Mouse (Mus musculus) embryonic facial prominence, embryonic 14.5 days (tissue): ENCODE measurements at regions not wholly inside any gene's neighbourhood (a gene's known extent, or its start where the extent isn't known, plus 50 kb on each side); places are given as distances from the start of the nearest gene placed in this dataset.
A peak's percentile ranks its signal among the peaks of the same experiment; 100 is the strongest.

Source experiments
- ATAC-seq: fragments of 200-750 bp; cut with Nextera tagmentation; 2 replicates; pipeline ENCODE4 v1.8.0; 2017; ENCODE audit warnings: low read depth, moderate number of reproducible peaks, moderate TSS enrichment
- DNase-seq: peaks from one replicate; pipeline ENCODE4 v3.0.0-alpha.2; 2015; ENCODE audit warnings: low spot score
- H3K27ac ChIP-seq: fragments of 300-500 bp; sonication (generic); replicated peaks from 2 replicates; pipeline ENCODE4 v1.5.1; 2014; ENCODE audit warnings: low read depth, mild to moderate bottlenecking, low read length, moderate library complexity
- H3K27me3 ChIP-seq: fragments of 300-500 bp; sonication (generic); replicated peaks from 2 replicates; pipeline ENCODE4 v1.6.1; 2014; ENCODE audit warnings: low read length; ENCODE audit not compliant: control insufficient read depth, insufficient read depth
- H3K36me3 ChIP-seq: fragments of 300-500 bp; sonication (generic); 2 replicates; pipeline ENCODE4 v1.6.1; 2014; ENCODE audit warnings: low read length, mixed read lengths; ENCODE audit not compliant: control insufficient read depth, insufficient read depth
- H3K4me1 ChIP-seq: fragments of 300-500 bp; sonication (generic); 2 replicates; pipeline ENCODE4 v1.6.1; 2014; ENCODE audit warnings: antibody characterized with exemption, low read length; ENCODE audit not compliant: control insufficient read depth, insufficient read depth
- H3K4me2 ChIP-seq: fragments of 300-500 bp; sonication (generic); 2 replicates; pipeline ENCODE4 v1.6.1; 2014; ENCODE audit warnings: low read depth, mild to moderate bottlenecking, low read length, moderate library complexity, mixed read lengths
- H3K4me3 ChIP-seq: fragments of 300-500 bp; sonication (generic); 2 replicates; pipeline ENCODE4 v1.5.1; 2014; ENCODE audit warnings: low read depth, mild to moderate bottlenecking, low read length
- H3K9ac ChIP-seq: fragments of 300-500 bp; sonication (generic); 2 replicates; pipeline ENCODE4 v1.6.1; 2014; ENCODE audit warnings: low read depth, mild to moderate bottlenecking, low read length, moderate library complexity, mixed read lengths
- H3K9me3 ChIP-seq: fragments of 300-500 bp; sonication (generic); 2 replicates; pipeline ENCODE4 v1.6.1; 2016; ENCODE audit warnings: low read length; ENCODE audit not compliant: control insufficient read depth
- WGBS: fragments of 180-500 bp; shearing (Covaris S2); extraction: QIAGEN DNeasy Blood & Tissue Kit; methylation state at CpG from one replicate; pipeline ENCODE4 v1.1.7; 2014; 5-methylcytosine and 5-hydroxymethylcytosine counted together

- H3K4me1 ChIP-seq = 0 out of 2 replicates have a peak, but pooled peaks cover 5% of the 10 kb centered on the region
- H3K36me3 ChIP-seq = no peaks in the 10 kb centered on the region
- ATAC-seq (peak; percentile 30; the same call in 1 of the 2 replicates), DNase-seq (peak; percentile 46)
- no peak overlapping the region for H3K9ac ChIP-seq
- no peak overlapping the region for H3K27ac ChIP-seq
- no peak overlapping the region for H3K4me2 ChIP-seq
- no peak overlapping the region for H3K4me3 ChIP-seq
- no peaks in the 10 kb centered on the region for H3K9me3 ChIP-seq
- no peaks in the 10 kb centered on the region for H3K27me3 ChIP-seq
- WGBS = 26% methylated on average over 5 of the region's 5 CpGs
Measured at GRCm38 (mm10) chr11:24426995-24427883, 349.4 kb downstream of the Bcl11a start.

- H3K4me1 ChIP-seq = no peaks in the 10 kb centered on the region
- no peaks in the 10 kb centered on the region for H3K27me3 ChIP-seq
- no peak overlapping the region for H3K4me2 ChIP-seq
- no peaks in the 10 kb centered on the region for H3K9me3 ChIP-seq
- ATAC-seq (no peak), DNase-seq (no peak)
- WGBS = 86% methylated on average over 1 of the region's 1 CpGs
- no peak overlapping the region for H3K4me3 ChIP-seq
- H3K9ac ChIP-seq = no peak overlapping the region
- H3K27ac ChIP-seq = no peak overlapping the region
- no peaks in the 10 kb centered on the region for H3K36me3 ChIP-seq
Measured at GRCm38 (mm10) chr11:24448608-24449007, 370.8 kb downstream of the Bcl11a start.

DNA sequence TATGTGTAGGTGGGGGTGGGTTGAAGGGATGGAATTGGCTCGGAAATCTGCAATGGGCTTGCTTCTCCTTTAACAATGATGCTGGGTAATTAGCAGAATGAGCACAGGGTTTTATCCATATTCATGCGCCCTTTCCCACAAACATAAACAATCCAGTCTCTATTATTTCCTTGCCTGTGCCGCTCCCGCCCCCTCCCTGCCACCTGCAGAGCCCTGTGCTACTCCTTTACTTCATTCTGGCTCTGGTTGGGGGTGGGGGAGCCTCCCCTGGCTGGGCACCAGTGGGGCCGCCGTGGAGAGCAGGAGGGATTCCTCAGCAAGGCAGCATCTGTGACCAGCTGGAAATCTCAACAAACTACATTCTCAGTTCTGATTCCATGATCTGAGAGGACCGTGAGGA lies 374.4 kb downstream of the Bcl11a start:
- no peaks in the 10 kb centered on the region for H3K36me3 ChIP-seq
- no peaks in the 10 kb centered on the region for H3K4me1 ChIP-seq
- H3K4me3 ChIP-seq = no peak overlapping the region
- ATAC-seq = no peak
- no peak overlapping the region for H3K27ac ChIP-seq
- H3K27me3 ChIP-seq = no peaks in the 10 kb centered on the region
- no peak overlapping the region for H3K9ac ChIP-seq
- no peak for DNase-seq
- no peaks in the 10 kb centered on the region for H3K9me3 ChIP-seq
- 34% methylated on average over 7 of the region's 7 CpGs for WGBS
- H3K4me2 ChIP-seq = no peak overlapping the region

DNA sequence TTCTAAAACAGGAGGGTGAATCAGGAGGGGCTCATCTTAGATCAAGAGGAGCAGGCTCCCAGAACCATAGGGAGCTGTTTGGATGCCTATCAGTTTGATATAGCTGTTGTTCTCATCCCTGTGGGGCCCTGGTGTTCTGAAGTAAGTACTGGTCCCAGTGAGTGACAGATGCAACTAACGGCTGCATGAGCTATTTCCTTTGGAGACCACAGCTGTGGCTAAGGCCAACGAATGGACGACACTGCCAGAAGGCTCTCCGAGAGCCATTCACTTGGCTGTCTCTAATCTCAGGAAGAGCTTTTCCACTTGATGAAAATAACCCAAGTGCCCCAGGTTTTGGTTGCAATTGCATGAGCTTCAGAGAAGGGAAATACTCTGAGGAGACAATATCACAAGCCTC lies 386.8 kb downstream of the Bcl11a start:
- ATAC-seq = no peak
- no peaks in the 10 kb centered on the region for H3K36me3 ChIP-seq
- WGBS = 63% methylated on average over 4 of the region's 4 CpGs

GRCm38 (mm10) chr11:24467458-24467857 lies 389.6 kb downstream of the Bcl11a start:
- Histone ChIP-seq H3K27me3 (no peaks in the 10 kb centered on the region), H3K4me3 (no peak overlapping the region), H3K27ac (no peak overlapping the region), H3K4me1 (no peaks in the 10 kb centered on the region), H3K36me3 (no peaks in the 10 kb centered on the region), H3K9ac (no peak overlapping the region), H3K9me3 (no peaks in the 10 kb centered on the region), H3K4me2 (no peak overlapping the region)
- ATAC-seq (no peak), DNase-seq (no peak)
- WGBS = 91% methylated on average over 8 of the region's 8 CpGs

More for the DNA sequence above, 386.8 kb downstream of the Bcl11a start:
- Histone ChIP-seq H3K4me3 (no peak overlapping the region), H3K9ac (no peak overlapping the region), H3K27me3 (no peaks in the 10 kb centered on the region), H3K4me1 (no peaks in the 10 kb centered on the region), H3K9me3 (no peaks in the 10 kb centered on the region), H3K27ac (no peak overlapping the region), H3K4me2 (no peak overlapping the region)
- no peak for DNase-seq

DNA sequence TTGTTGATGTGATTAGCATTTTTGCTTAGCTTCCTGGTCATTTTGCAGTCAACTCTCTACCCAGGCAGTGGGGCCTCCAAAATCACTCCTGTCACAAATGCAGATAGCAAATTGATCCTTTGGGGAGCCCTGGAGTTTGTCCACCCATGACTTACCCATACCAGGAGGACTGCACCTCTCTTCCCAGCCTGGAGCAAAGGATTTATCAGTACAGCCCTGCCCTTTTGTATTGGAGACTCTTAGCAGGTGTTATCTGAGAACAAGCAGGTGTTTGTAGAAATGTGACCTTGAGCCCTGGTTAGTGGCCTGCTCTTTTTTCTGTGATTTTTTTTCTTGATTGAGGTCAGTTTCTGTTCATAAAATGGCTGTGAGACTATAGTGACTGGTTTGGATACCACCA lies 392.6 kb downstream of the Bcl11a start:
- Histone ChIP-seq H3K4me1 (no peaks in the 10 kb centered on the region; the same call in 1 of the 2 replicates), H3K36me3 (no peaks in the 10 kb centered on the region), H3K4me3 (no peak overlapping the region), H3K4me2 (no peak overlapping the region), H3K9ac (no peak overlapping the region), H3K27ac (no peak overlapping the region), H3K9me3 (no peaks in the 10 kb centered on the region), H3K27me3 (no peaks in the 10 kb centered on the region)
- ATAC-seq (no peak), DNase-seq (no peak)

DNA sequence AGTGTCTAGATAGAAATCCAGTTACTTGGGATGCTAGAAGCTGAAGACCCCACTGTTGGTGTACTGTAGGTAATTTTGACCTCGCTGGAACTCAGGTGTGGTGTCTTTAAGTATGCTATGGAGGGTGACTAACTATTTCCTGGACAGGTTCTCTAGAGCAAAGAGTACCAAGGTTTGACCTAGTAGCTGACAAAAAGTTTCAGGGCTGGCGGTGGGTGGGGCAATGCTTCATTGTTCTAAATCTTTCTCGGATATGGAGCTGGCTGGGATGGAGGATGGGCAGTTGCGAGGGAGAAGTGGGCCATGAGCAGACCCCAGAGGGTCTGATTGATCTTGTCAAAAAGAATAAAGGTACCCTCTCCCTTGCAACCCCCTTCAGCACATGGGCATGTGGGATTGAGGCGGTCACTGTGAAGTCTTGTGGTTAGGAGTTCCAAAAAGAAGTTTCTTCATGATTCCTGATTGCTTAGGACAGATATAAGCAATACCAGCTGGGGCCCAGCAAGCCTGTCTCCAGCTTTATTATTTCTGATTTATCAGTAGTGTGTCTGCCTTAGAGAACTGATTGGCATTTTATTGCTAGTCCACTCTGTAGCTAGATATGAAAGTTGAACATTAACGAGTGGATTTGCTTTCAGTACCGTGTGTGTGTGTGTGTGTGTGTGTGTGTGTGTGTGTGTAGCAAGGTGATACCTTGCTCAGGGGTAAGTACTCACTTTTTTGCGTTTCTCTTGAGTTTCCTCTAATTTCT lies 394.9 kb downstream of the Bcl11a start:
- DNase-seq (no peak), ATAC-seq (no peak)
- WGBS = 60% methylated on average over 8 of the region's 8 CpGs
- no peak overlapping the region for H3K4me3 ChIP-seq
- no peak overlapping the region for H3K9ac ChIP-seq
- no peak overlapping the region for H3K4me2 ChIP-seq
- no peak overlapping the region for H3K27ac ChIP-seq
- H3K4me1 ChIP-seq = no peaks in the 10 kb centered on the region; the same call in 1 of the 2 replicates
- no peaks in the 10 kb centered on the region for H3K36me3 ChIP-seq
- no peaks in the 10 kb centered on the region for H3K9me3 ChIP-seq
- H3K27me3 ChIP-seq = no peaks in the 10 kb centered on the region

DNA sequence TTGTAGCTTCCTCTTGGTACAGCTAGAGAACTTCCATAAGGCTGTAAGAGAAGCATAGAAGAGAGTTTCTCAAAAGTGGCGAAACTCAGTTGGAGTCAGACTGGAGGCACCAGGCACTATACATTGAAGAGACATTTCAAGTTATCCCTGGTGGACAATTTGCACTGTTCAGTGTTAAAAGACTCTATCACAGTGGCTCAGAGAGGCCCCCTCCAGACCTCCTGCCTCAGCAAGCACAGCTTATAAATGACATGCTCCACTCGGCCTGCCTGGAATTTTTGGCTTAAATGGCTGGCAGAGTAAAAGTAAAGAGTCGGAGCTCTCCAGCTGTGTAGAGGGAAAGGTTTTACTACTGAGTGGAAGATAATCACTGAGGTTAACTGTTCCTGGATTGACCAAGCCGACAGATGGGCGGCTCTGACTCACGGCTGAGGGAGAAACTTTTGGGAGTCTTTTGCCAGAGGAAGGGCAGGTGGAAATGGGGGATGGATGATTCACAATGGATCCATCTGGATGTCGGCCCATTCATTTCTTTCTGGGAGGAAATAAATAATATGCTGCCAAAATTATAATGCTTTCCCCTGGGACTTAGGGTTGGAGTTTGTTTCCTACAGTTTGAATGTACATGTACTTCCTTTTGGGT lies 395.6 kb downstream of the Bcl11a start:
- Histone ChIP-seq H3K27ac (0 out of 2 replicates have a peak overlapping the region, but pooled peaks have one; percentile 4), H3K9ac (no peak overlapping the region), H3K4me3 (no peak overlapping the region), H3K27me3 (no peaks in the 10 kb centered on the region), H3K4me2 (no peak overlapping the region), H3K9me3 (no peaks in the 10 kb centered on the region), H3K4me1 (no peaks in the 10 kb centered on the region; the same call in 1 of the 2 replicates), H3K36me3 (no peaks in the 10 kb centered on the region)
- DNase-seq (peak; percentile 54), ATAC-seq (peak; percentile 53; the same call in 1 of the 2 replicates)
- 43% methylated on average over 7 of the region's 7 CpGs for WGBS
